Mouse (Mus musculus) hindbrain, embryonic 16.5 days (tissue): ENCODE results near the gene Nat8f6. TPM values are rescaled to one million over a fixed set of nuclear protein-coding genes. Genes with fewer than 3 reads are reported as not detected.
A peak's percentile ranks its signal among the peaks of the same experiment; 100 is the strongest.
"Not testable (repeated sequence)": the region's sequence is repeated elsewhere in the genome, so short reads cannot be mapped to it uniquely, and the experiment has no call there.

Experiments used
- ATAC-seq: fragments of 200-750 bp; cut with Nextera tagmentation; 2 replicates; pipeline ENCODE4 v1.8.0; 2017; ENCODE audit warnings: moderate TSS enrichment, moderate library complexity
- H3K27ac ChIP-seq: fragments of 300-500 bp; sonication (generic); 2 replicates; pipeline ENCODE4 v1.5.1; 2014; ENCODE audit warnings: low read depth, mild to moderate bottlenecking, control low read depth, low read length, moderate library complexity
- H3K27me3 ChIP-seq: fragments of 300-500 bp; sonication (generic); replicated peaks from 2 replicates; pipeline ENCODE4 v1.6.1; 2014; ENCODE audit warnings: low read length; ENCODE audit not compliant: control insufficient read depth, insufficient read depth
- H3K36me3 ChIP-seq: fragments of 300-500 bp; sonication (generic); 2 replicates; pipeline ENCODE4 v1.6.1; 2014; ENCODE audit warnings: mild to moderate bottlenecking, low read length, moderate library complexity, mixed read lengths; ENCODE audit not compliant: control insufficient read depth, insufficient read depth
- H3K4me1 ChIP-seq: fragments of 300-500 bp; sonication (generic); 2 replicates; pipeline ENCODE4 v1.6.1; 2014; ENCODE audit warnings: low read depth, low read length; ENCODE audit not compliant: control insufficient read depth, insufficient read depth
- H3K4me2 ChIP-seq: fragments of 300-500 bp; sonication (generic); 2 replicates; pipeline ENCODE4 v1.6.1; 2014; ENCODE audit warnings: mild to moderate bottlenecking, low read length, control low read depth, moderate library complexity
- H3K4me3 ChIP-seq: fragments of 300-500 bp; sonication (generic); 2 replicates; pipeline ENCODE4 v1.5.1; 2014; ENCODE audit warnings: mild to moderate bottlenecking, low read length, control low read depth, moderate library complexity
- H3K9ac ChIP-seq: fragments of 300-500 bp; sonication (generic); 2 replicates; pipeline ENCODE4 v1.6.1; 2014; ENCODE audit warnings: low read depth, mild to moderate bottlenecking, control low read depth, low read length, moderate library complexity
- H3K9me3 ChIP-seq: fragments of 300-500 bp; sonication (generic); 2 replicates; pipeline ENCODE4 v1.6.1; 2014; ENCODE audit warnings: mild to moderate bottlenecking, low read length, moderate library complexity; ENCODE audit not compliant: control insufficient read depth
- WGBS: fragments of 180-500 bp; shearing (Covaris S2); extraction: QIAGEN DNeasy Blood & Tissue Kit; methylation state at CpG from one replicate; pipeline ENCODE4 v1.1.7; 2014; 5-methylcytosine and 5-hydroxymethylcytosine counted together
- polyA plus RNA-seq: library from polyadenylated mRNA; unstranded; fragments of >200 nt; fragmentation: Nextera tagmentation; extraction: Ambion mirVana; gene quantifications from 2 replicates; pipeline ENCODE4 v1.2.1, GENCODE M21; 2015

Gene Nat8f6
- polyA plus RNA-seq, 1 experiment from 2014 or later: not detected

GRCm38 (mm10) chr6:85861247-85861646 lies 40.5 kb upstream of the Nat8f6 start:
- H3K4me3 ChIP-seq: no peak overlapping the region
- no peak for ATAC-seq

GRCm38 (mm10) chr6:85856194-85856678 lies 35.5 kb upstream of the Nat8f6 start:
- Histone ChIP-seq H3K4me2 (no peak overlapping the region), H3K9me3 (no peaks in the 10 kb centered on the region), H3K4me1 (no peaks in the 10 kb centered on the region), H3K36me3 (no peaks in the 10 kb centered on the region), H3K27me3 (no peaks in the 10 kb centered on the region), H3K4me3 (no peak overlapping the region), H3K9ac (no peak overlapping the region), H3K27ac (peak overlapping the region; percentile 48; the same call in 1 of the 2 replicates)
- peak; percentile 99 for ATAC-seq
- 64% methylated on average over 1 of the region's 1 CpGs for WGBS

More at GRCm38 (mm10) chr6:85861247-85861646, 40.5 kb upstream of the Nat8f6 start:
- no peaks in the 10 kb centered on the region for H3K27me3 ChIP-seq
- H3K4me1 ChIP-seq: no peaks in the 10 kb centered on the region
- no peak overlapping the region for H3K4me2 ChIP-seq
- H3K27ac ChIP-seq: no peak overlapping the region
- no peaks in the 10 kb centered on the region for H3K9me3 ChIP-seq
- 83% methylated on average over 3 of the region's 3 CpGs for WGBS
- H3K36me3 ChIP-seq: no peaks in the 10 kb centered on the region
- no peak overlapping the region for H3K9ac ChIP-seq

GRCm38 (mm10) chr6:85853481-85853880 lies 32.7 kb upstream of the Nat8f6 start:
- Histone ChIP-seq H3K9ac (no peak overlapping the region), H3K27ac (no peak overlapping the region), H3K36me3 (no peaks in the 10 kb centered on the region), H3K4me3 (no peak overlapping the region), H3K9me3 (no peaks in the 10 kb centered on the region), H3K4me1 (no peaks in the 10 kb centered on the region), H3K4me2 (no peak overlapping the region), H3K27me3 (no peaks in the 10 kb centered on the region)
- 75% methylated on average over 3 of the region's 3 CpGs for WGBS
- ATAC-seq: no peak

GRCm38 (mm10) chr6:85851062-85851773 lies 30.5 kb upstream of the Nat8f6 start:
- H3K36me3 ChIP-seq: no peaks in the 10 kb centered on the region
- H3K4me3 ChIP-seq: no peak overlapping the region
- peaks cover 5% of the 10 kb centered on the region for H3K4me1 ChIP-seq
- no peaks in the 10 kb centered on the region for H3K9me3 ChIP-seq
- H3K27ac ChIP-seq: no peak overlapping the region
- no peak overlapping the region for H3K9ac ChIP-seq
- no peaks in the 10 kb centered on the region for H3K27me3 ChIP-seq
- WGBS: 86% methylated on average over 7 of the region's 7 CpGs
- ATAC-seq: no peak
- no peak overlapping the region for H3K4me2 ChIP-seq

- ATAC-seq: no peak
- H3K9me3 ChIP-seq: no peaks in the 10 kb centered on the region
- no peaks in the 10 kb centered on the region for H3K36me3 ChIP-seq
- no peaks in the 10 kb centered on the region for H3K27me3 ChIP-seq
- H3K4me1 ChIP-seq: peaks cover 5% of the 10 kb centered on the region
- no peak overlapping the region for H3K4me2 ChIP-seq
- no peak overlapping the region for H3K27ac ChIP-seq
- 26% methylated on average over 2 of the region's 2 CpGs for WGBS
- no peak overlapping the region for H3K4me3 ChIP-seq
- H3K9ac ChIP-seq: no peak overlapping the region
Observed at GRCm38 (mm10) chr6:85849240-85849639, 28.5 kb upstream of the Nat8f6 start.

- H3K9ac ChIP-seq: no peak overlapping the region
- H3K36me3 ChIP-seq: no peaks in the 10 kb centered on the region
- WGBS: 97% methylated on average over 4 of the region's 4 CpGs
- no peak overlapping the region for H3K27ac ChIP-seq
- no peaks in the 10 kb centered on the region for H3K9me3 ChIP-seq
- H3K27me3 ChIP-seq: no peaks in the 10 kb centered on the region
- H3K4me1 ChIP-seq: peaks cover 5% of the 10 kb centered on the region
- no peak overlapping the region for H3K4me3 ChIP-seq
- no peak for ATAC-seq
- no peak overlapping the region for H3K4me2 ChIP-seq
Observed at GRCm38 (mm10) chr6:85848140-85848539, 27.4 kb upstream of the Nat8f6 start.

- H3K27ac ChIP-seq: no peak overlapping the region
Observed at GRCm38 (mm10) chr6:85846921-85847320, 26.2 kb upstream of the Nat8f6 start.

GRCm38 (mm10) chr6:85843677-85844458 lies 23.1 kb upstream of the Nat8f6 start:
- not testable (repeated sequence) for H3K4me1 ChIP-seq, H3K4me3 ChIP-seq, H3K9me3 ChIP-seq, H3K36me3 ChIP-seq, H3K27me3 ChIP-seq, ATAC-seq, H3K4me2 ChIP-seq, H3K9ac ChIP-seq, H3K27ac ChIP-seq
- WGBS: 64% methylated on average over 25 of the region's 25 CpGs

More at GRCm38 (mm10) chr6:85846921-85847320, 26.2 kb upstream of the Nat8f6 start:
- Histone ChIP-seq H3K4me3 (no peak overlapping the region), H3K27me3 (no peaks in the 10 kb centered on the region), H3K4me2 (no peak overlapping the region), H3K4me1 (peaks cover 5% of the 10 kb centered on the region), H3K9ac (no peak overlapping the region), H3K36me3 (no peaks in the 10 kb centered on the region), H3K9me3 (no peaks in the 10 kb centered on the region)
- 45% methylated on average over 1 of the region's 1 CpGs for WGBS
- ATAC-seq: no peak

- Histone ChIP-seq H3K4me1 (no peaks in the 10 kb centered on the region), H3K27ac (no peak overlapping the region), H3K4me2 (no peak overlapping the region), H3K4me3 (no peak overlapping the region), H3K27me3 (no peaks in the 10 kb centered on the region), H3K36me3 (no peaks in the 10 kb centered on the region), H3K9me3 (no peaks in the 10 kb centered on the region), H3K9ac (no peak overlapping the region)
- 31% methylated on average over 4 of the region's 4 CpGs for WGBS
- peak; percentile 79 for ATAC-seq
Observed at GRCm38 (mm10) chr6:85839982-85840381, 19.2 kb upstream of the Nat8f6 start.
